Mouse (Mus musculus) large intestine, adult 2 months (tissue): ENCODE results near the gene Dnmt3a. TPM values are rescaled to one million over a fixed set of nuclear protein-coding genes. Genes with fewer than 3 reads are reported as not detected.

Experiments
- DNase-seq: peaks from one replicate; pipeline ENCODE4 v3.0.0-alpha.2; 2012; ENCODE audit warnings: low read depth, low spot score
- WGBS: fragments of 180-500 bp; shearing (Covaris S2); methylation state at CpG from one replicate; pipeline ENCODE4 v1.1.7; 2018; 5-methylcytosine and 5-hydroxymethylcytosine counted together
- polyA plus RNA-seq: library from polyadenylated mRNA; depleted of rRNA; stranded (reverse); fragments of >200 nt; gene quantifications from 2 replicates; pipeline ENCODE4 v1.2.3, GENCODE M21; 2012; rRNA removed

Gene Dnmt3a
- polyA plus RNA-seq, 1 experiment: 5.7 TPM

DNA sequence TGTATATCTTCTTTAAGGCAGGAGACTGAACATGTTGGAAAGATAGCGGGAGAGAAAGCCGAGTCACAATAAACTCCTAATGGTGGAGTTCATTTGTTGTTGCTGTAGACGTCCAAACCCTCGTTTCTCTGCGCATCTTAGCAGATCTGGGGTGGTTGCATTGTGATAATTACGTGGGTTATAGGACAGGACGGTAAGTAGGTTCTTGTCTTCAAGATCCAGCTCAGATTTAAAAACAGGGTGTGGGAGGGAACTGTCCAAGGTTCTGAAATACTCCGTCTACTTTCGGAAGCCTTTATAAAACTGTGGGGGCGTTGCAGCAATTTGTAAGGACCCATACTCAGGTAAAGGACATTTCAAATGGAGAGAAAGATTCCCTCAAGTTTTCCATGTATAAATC, 149.6 kb downstream of the Dnmt3a start:
- no peak for DNase-seq
- WGBS: 34% methylated on average over 10 of the region's 10 CpGs

- DNase-seq: no peak
- 12% methylated on average over 3 of the region's 3 CpGs for WGBS
Observed at GRCm38 (mm10) chr12:3956351-3956750, 150.5 kb downstream of the Dnmt3a start.

DNA sequence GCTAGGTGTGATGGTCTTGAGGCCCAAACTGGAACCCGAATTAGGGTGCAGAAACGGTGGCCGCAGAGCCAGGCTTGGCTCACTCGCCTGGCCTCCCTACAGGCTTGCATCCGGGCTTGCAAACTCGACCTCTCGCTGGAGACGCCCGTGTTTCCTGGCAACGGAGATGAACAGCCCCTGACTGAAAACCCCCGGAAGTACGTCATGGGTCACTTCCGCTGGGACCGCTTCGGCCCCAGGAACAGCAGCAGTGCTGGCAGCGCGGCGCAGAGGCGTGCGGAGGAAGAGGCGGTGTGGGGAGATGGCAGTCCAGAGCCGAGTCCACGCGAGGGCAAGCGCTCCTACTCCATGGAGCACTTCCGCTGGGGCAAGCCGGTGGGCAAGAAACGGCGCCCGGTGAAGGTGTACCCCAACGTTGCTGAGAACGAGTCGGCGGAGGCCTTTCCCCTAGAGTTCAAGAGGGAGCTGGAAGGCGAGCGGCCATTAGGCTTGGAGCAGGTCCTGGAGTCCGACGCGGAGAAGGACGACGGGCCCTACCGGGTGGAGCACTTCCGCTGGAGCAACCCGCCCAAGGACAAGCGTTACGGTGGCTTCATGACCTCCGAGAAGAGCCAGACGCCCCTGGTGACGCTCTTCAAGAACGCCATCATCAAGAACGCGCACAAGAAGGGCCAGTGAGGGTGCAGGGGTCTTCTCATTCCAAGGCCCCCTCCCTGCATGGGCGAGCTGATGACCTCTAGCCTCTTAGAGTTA, 154.2 kb downstream of the Dnmt3a start:
- DNase-seq: no peak
- WGBS: 6% methylated on average over 53 of the region's 53 CpGs

DNA sequence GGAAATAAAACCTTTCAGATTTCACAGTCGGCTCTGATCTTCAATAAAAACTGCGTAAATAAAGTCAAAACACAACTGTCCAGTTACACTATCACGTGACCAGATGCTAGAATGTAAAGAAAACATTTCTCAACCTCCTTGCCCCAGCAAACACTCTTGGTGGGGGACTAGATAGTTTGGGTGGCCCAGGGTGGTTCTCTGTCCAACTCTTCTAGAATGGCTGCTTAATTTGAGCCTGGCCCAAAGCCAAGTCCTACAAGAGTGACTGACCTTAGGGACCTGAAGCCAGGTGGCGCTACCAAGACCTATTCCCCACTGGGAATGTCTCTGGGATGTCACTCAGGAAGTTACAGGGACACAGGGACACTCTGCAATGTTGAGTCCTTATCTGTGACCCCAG, 154.7 kb downstream of the Dnmt3a start:
- no peak for DNase-seq
- 36% methylated on average over 4 of the region's 4 CpGs for WGBS

Other genes with a start within 250 kb of the Dnmt3a start
- 10.6 and 12.0 TPM in 2 replicates for gene Dtnb, start 233.6 kb upstream of the Dnmt3a start, polyA plus RNA-seq
- gene Pomc, start 148.9 kb downstream of the Dnmt3a start, polyA plus RNA-seq: 0.31 and 0.55 TPM in 2 replicates
- 0.92 and 5.7 TPM in 2 replicates for gene Efr3b, start 232.9 kb downstream of the Dnmt3a start, polyA plus RNA-seq